Mouse (Mus musculus) kidney, adult 2 months (tissue): Measurements from ENCODE around the gene Mrpl47.

Source experiments
- CTCF ChIP-seq: fragments of 200-500 bp; conservative IDR thresholded peaks from 2 replicates; pipeline ENCODE4 v1.5.1; 2011; ENCODE audit warnings: low read depth, mild to moderate bottlenecking, control low read depth, low read length, moderate library complexity, mixed read lengths; ENCODE audit not compliant: insufficient read depth, insufficient read length
- POLR2A ChIP-seq: fragments of 200-500 bp; IDR thresholded peaks from one replicate; pipeline ENCODE4 v1.6.1; 2011; ENCODE audit warnings: low read depth, low read length, control low read depth

DNA sequence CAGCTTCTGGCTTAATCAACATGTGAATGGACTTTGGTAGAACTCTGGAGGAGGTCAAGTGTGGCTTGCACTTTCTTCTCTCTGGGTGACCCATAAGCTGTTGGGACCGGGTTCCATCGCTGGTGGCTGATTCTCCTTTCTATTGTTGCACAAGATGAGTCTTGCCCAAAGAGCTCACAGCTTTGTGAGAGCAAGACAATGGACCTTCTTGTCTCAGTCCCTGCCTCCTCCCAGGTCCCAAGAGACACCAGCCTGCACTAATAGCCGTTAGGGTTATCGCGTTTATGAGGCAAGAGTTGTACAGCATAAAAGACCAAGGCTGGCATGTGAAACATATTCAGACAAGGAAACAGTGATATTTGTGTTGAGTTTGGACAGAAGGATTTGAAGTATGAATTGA lies 43.2 kb downstream of the Mrpl47 start:
- TF ChIP-seq POLR2A (no peak), CTCF (no peak)
